Mouse (Mus musculus): ENCODE measurements around the gene Snx20. TPM values are rescaled to one million over a fixed set of nuclear protein-coding genes. Genes with fewer than 3 reads are reported as not detected.

Snx20 gene
- 1.1 and 1.3 TPM in 2 replicates for polyA plus RNA-seq (2016; fragmentation: Nextera tagmentation; extraction: Ambion mirVana)

DNA sequence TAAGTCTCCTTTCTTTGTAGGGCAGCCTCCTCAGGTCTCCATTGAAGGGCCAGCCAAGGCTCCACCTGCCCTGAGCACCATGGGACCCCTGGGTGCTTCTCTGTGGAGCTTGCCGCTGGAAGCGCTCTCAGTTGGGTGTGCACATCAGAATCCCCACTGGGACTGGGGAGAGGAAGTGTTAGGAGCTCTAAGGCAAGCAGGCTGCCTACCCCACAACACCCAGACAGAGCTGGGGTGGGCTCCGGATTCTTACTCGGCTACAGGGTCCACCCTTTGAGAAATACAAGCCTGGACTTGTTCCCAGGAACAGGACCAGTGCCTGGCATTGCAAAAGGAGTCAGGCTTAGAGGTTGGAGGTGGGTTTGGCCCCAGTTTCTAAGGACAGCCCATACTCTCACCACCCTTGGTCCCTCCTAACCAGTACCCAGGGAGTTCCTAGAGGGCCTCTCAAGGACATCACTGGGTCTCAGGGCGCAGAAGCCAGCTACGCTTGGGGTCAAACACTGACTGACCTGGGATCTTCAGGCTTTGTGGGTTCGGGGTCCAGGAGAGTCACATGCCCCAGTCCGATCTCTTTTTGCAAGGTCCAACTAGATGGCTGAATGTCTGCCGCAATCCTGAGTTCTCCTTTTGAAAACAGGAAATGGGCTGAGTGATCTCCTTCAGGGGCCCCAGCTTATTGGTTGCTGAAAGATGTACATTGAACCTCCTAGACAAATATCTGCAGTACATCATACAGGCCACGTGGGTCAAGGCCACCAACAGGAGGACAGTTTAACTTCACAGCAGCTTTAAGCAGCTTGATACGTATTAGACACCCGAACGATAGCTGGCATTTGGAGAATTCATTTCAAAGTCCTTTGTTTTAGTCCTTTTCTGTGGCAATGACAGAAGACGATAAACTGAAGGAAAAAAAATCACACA is at the start of gene Snx20:
Snx20 (minus strand) TSS at position 655 of the 924 bp plus-strand sequence.
- Histone ChIP-seq H3K4me3 (no peak within 1 kb of the TSS), H3K27me3 (ENCODE audit: insufficient read depth, poor library complexity, severe bottlenecking) (no peaks in the 10 kb centered on the region), H3K9me3 (no peaks in the 10 kb centered on the region), H3K4me1 (replicated peaks) (0 out of 2 replicates have a peak, but pooled peaks cover 8% of the 10 kb centered on the region), H3K36me3 (no peaks in the 10 kb centered on the region), H3K27ac (0 out of 2 replicates have a peak within 1 kb of the TSS, but pooled peaks have one; percentile 5)
- no peak for DNase-seq (ENCODE audit: low spot score)
- WGBS: 84% methylated on average over 14 of the region's 14 CpGs

- Histone ChIP-seq H3K36me3 (no peaks in the 10 kb centered on the region), H3K27me3 (ENCODE audit: insufficient read depth, poor library complexity, severe bottlenecking) (no peaks in the 10 kb centered on the region), H3K9me3 (no peaks in the 10 kb centered on the region), H3K4me3 (no peak overlapping the region), H3K27ac (no peak overlapping the region), H3K4me1 (replicated peaks) (no peaks in the 10 kb centered on the region)
- 90% methylated on average over 7 of the region's 7 CpGs for WGBS
- no peak for DNase-seq (ENCODE audit: low spot score)
These were observed 47.8 kb upstream of the Snx20 start for GRCm38 (mm10) chr8:88683656-88684289.

DNA sequence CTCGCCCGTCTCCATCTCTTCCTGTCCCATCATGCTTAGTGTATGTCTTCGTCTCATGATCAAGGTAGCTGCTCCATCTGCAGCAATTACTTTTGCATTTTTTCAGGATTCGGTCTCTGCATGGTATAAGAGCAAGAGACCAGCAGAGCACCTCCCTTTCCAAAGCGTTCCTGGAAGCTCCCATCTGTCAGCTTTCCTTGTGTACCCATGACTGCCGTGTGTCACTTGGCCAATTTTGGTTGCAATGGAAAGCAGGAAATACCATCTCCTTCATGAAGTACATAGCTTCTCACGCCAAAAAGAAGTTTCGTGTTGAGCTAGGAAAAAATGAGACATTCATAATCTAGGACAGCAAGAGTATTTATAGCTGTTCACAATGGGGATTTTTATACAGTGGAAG is 45.1 kb upstream of the Snx20 start:
- DNase-seq (ENCODE audit: low spot score): no peak
- H3K9me3 ChIP-seq: no peaks in the 10 kb centered on the region
- no peak overlapping the region for H3K4me3 ChIP-seq
- WGBS: 91% methylated on average over 8 of the region's 8 CpGs
- no peaks in the 10 kb centered on the region for H3K4me1 ChIP-seq (replicated peaks)
- H3K36me3 ChIP-seq: no peaks in the 10 kb centered on the region
- no peak overlapping the region for H3K27ac ChIP-seq
- no peaks in the 10 kb centered on the region for H3K27me3 ChIP-seq (ENCODE audit: insufficient read depth, poor library complexity, severe bottlenecking)

GRCm38 (mm10) chr8:88680566-88680965 is 44.6 kb upstream of the Snx20 start:
- WGBS: 98% methylated on average over 2 of the region's 2 CpGs
- no peaks in the 10 kb centered on the region for H3K27me3 ChIP-seq (ENCODE audit: insufficient read depth, poor library complexity, severe bottlenecking)
- no peaks in the 10 kb centered on the region for H3K4me1 ChIP-seq (replicated peaks)
- no peak overlapping the region for H3K27ac ChIP-seq
- DNase-seq (ENCODE audit: low spot score): no peak
- H3K36me3 ChIP-seq: no peaks in the 10 kb centered on the region
- no peaks in the 10 kb centered on the region for H3K9me3 ChIP-seq
- no peak overlapping the region for H3K4me3 ChIP-seq

- DNase-seq (ENCODE audit: low spot score): no peak
- H3K27ac ChIP-seq: no peak overlapping the region
- WGBS: 86% methylated on average over 8 of the region's 8 CpGs
These were observed 41.1 kb upstream of the Snx20 start for GRCm38 (mm10) chr8:88677071-88677470.

DNA sequence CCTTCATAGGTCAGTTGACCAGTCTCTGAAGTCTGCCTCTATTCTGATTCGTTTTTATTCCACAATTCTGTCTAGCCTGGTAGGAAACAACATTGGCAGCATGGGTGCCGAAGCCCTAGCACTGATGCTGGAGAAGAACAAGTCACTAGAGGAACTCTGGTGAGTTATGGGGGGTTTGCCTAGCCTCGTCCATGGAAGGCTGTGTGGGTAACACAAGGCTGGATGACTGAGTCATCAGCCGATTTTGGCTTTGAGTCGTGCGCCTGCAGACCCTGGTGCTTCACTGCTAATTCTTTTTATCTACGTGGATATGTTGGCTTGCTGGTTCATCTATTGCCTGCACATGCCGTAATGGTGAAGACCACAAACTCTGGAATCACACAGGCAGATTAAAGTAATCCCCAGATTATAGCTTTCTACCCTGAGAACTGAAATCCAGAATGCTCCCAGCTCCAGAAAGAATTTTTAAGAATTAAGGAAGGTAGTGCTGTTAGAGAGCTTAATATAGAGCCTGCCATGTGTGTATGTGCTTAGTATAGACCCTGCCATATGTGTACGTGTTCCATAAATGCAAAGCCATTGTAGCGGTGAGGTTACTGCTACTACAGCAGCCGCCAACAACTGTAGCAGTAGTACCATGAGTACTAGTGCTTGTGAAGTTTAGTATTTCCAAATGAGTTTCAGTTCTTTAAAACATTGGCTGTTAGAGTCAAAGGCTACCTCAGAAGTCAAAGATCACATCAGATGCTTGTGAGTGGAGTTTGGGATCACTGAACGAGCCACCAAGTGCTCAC is 39.6 kb upstream of the Snx20 start:
- 92% methylated on average over 12 of the region's 12 CpGs for whole genome bisulfite sequencing

More at GRCm38 (mm10) chr8:88677071-88677470, 41.1 kb upstream of the Snx20 start:
- H3K27me3 ChIP-seq (ENCODE audit: insufficient read depth, poor library complexity, severe bottlenecking): no peaks in the 10 kb centered on the region
- H3K4me3 ChIP-seq: no peak overlapping the region
- no peaks in the 10 kb centered on the region for H3K9me3 ChIP-seq
- H3K36me3 ChIP-seq: no peaks in the 10 kb centered on the region
- H3K4me1 ChIP-seq (replicated peaks): no peaks in the 10 kb centered on the region

DNA sequence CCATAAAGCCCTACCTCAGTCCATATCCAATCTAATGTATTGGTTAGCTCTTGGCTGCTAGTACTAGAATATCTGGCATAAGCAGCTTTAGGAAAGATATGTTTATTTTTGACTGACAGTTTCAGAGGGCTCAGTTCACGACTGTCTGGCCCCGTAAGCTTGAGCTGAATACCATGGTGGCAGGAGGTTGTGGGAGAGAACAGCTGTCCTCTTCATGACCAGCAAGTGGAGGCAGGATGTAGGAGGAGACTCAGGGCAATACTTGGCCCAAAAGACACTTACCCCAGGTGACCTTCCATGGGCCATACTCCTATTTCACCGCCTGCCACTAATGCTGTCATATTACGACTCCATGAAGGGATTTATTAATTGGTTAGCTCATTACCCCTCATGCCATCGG is 37.9 kb upstream of the Snx20 start:
- Histone ChIP-seq H3K27ac (no peak overlapping the region), H3K27me3 (ENCODE audit: insufficient read depth, poor library complexity, severe bottlenecking) (no peaks in the 10 kb centered on the region), H3K36me3 (no peaks in the 10 kb centered on the region), H3K9me3 (no peaks in the 10 kb centered on the region), H3K4me3 (no peak overlapping the region), H3K4me1 (replicated peaks) (peaks cover 12% of the 10 kb centered on the region)
- WGBS: 85% methylated on average over 5 of the region's 5 CpGs
- no peak for DNase-seq (ENCODE audit: low spot score)

More for the DNA sequence above, 39.6 kb upstream of the Snx20 start:
- no peak for DNase-seq (ENCODE audit: low spot score)
- Histone ChIP-seq H3K36me3 (no peaks in the 10 kb centered on the region), H3K4me3 (no peak overlapping the region), H3K4me1 (replicated peaks) (peaks cover 4% of the 10 kb centered on the region), H3K27me3 (ENCODE audit: insufficient read depth, poor library complexity, severe bottlenecking) (no peaks in the 10 kb centered on the region), H3K9me3 (no peaks in the 10 kb centered on the region), H3K27ac (no peak overlapping the region)

- Histone ChIP-seq H3K27me3 (ENCODE audit: insufficient read depth, poor library complexity, severe bottlenecking) (no peaks in the 10 kb centered on the region), H3K9me3 (no peaks in the 10 kb centered on the region), H3K4me3 (no peak overlapping the region), H3K36me3 (no peaks in the 10 kb centered on the region), H3K27ac (no peak overlapping the region), H3K4me1 (replicated peaks) (peaks cover 23% of the 10 kb centered on the region)
- WGBS: 91% methylated on average over 10 of the region's 10 CpGs
- DNase-seq (ENCODE audit: low spot score): no peak
These were observed 35.6 kb upstream of the Snx20 start for GRCm38 (mm10) chr8:88671575-88671974.

DNA sequence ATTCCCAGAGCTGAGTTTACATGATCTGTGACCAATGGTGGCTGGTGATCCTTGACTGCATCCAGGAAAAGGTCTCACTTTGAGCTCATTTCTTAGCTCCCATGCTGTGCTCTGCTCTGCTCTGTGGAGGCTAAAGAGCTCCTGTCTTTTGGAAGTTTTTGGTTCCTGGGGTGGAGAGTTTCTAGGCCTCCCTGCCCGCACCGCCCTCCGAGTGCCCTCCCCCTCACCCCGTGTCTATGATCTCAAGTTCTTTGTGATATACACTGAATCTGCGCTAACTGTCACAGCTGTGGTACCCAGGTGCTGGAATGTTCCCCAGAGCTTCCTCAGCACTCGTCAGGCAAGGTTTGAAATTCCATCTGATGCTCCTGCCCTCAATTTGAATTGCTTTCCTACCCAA is 34.9 kb upstream of the Snx20 start:
- no peak overlapping the region for H3K4me3 ChIP-seq
- DNase-seq (ENCODE audit: low spot score): no peak
- H3K27me3 ChIP-seq (ENCODE audit: insufficient read depth, poor library complexity, severe bottlenecking): no peaks in the 10 kb centered on the region
- WGBS: 72% methylated on average over 6 of the region's 6 CpGs
- no peak overlapping the region for H3K27ac ChIP-seq
- no peaks in the 10 kb centered on the region for H3K36me3 ChIP-seq
- no peaks in the 10 kb centered on the region for H3K9me3 ChIP-seq
- H3K4me1 ChIP-seq (replicated peaks): peaks cover 23% of the 10 kb centered on the region

DNA sequence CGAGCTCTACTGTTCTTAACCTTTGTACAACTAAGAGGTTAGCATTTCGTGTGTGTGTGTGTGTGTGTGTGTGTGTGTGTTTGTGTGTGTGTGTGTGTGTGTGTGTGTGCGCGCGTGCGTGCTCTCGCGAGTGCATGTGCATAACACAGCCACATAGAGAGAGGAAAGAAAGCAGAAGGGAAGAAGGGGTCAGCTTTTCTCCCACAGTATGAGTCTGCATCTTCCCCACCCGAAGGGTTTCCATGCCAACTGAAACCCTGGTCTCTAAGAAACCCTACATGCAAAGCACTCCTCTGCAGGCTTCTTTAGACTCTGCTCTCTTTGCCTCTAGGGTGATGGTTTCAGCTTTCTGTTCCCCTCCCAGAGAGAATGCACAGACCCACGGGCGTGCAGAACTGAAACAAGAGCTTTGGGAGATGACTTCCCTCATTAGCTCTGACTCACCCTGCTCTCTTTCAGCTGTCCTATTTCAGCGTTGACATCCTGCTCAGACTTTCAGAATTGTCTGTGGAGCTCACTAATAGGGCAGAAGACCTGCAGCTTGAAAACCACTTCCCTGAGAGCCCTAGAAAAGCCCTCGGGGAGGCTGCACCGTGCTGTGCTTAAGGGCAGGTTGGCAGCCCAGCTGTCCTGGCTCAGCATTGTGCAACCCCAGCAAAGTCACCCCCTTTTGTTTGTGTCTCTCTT is 32.6 kb upstream of the Snx20 start:
- no peak for DNase-seq (ENCODE audit: low spot score)
- peak overlapping the region; percentile 41 for H3K27ac ChIP-seq
- no peaks in the 10 kb centered on the region for H3K9me3 ChIP-seq
- 70% methylated on average over 14 of the region's 14 CpGs for WGBS
- peaks cover 36% of the 10 kb centered on the region for H3K4me1 ChIP-seq (replicated peaks)
- no peak overlapping the region for H3K4me3 ChIP-seq
- H3K27me3 ChIP-seq (ENCODE audit: insufficient read depth, poor library complexity, severe bottlenecking): no peaks in the 10 kb centered on the region
- H3K36me3 ChIP-seq: no peaks in the 10 kb centered on the region

DNA sequence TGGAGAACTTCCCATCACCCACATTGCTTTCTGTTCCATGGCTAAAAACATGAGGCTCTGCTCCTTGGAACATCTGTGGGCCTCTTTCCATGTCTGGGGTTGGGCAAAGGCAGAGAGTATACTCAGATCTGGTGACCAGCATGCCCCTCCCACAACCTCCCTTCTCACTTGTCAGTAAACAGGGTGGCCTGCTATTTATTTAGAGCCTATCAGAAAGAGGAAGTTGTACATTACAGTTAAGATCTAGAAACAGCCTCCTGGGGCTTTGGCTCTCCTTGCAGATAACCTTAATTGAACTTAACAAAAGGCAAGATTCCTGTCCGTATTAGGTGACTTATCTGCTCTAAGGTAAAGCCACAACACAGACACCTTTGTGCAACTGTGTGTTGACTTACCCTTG is 30.5 kb upstream of the Snx20 start:
- H3K27ac ChIP-seq: no peak overlapping the region
- no peaks in the 10 kb centered on the region for H3K9me3 ChIP-seq
- no peaks in the 10 kb centered on the region for H3K36me3 ChIP-seq
- no peak for DNase-seq (ENCODE audit: low spot score)
- peaks cover 38% of the 10 kb centered on the region for H3K4me1 ChIP-seq (replicated peaks)
- H3K27me3 ChIP-seq (ENCODE audit: insufficient read depth, poor library complexity, severe bottlenecking): no peaks in the 10 kb centered on the region
- 80% methylated on average over 1 of the region's 1 CpGs for WGBS
- no peak overlapping the region for H3K4me3 ChIP-seq

DNA sequence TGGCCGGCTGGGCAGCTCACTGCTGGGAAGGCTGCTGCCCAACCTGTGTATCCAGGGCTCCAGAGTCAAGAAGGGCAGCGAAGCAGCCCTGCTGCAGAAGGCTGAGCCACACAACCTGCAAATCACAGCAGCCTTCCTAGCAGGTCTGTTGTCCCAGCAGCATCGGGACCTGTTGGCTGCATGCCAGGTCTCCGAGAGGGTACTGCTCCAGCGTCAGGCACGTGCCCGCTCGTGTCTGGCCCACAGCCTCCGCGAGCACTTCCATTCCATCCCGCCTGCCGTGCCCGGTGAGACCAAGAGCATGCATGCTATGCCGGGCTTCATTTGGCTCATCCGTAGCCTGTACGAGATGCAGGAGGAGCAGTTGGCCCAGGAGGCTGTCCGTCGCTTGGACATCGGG is 29.0 kb upstream of the Snx20 start:
- Histone ChIP-seq H3K4me1 (replicated peaks) (peaks cover 31% of the 10 kb centered on the region), H3K36me3 (no peaks in the 10 kb centered on the region), H3K9me3 (no peaks in the 10 kb centered on the region), H3K27me3 (ENCODE audit: insufficient read depth, poor library complexity, severe bottlenecking) (no peaks in the 10 kb centered on the region), H3K27ac (no peak overlapping the region), H3K4me3 (no peak overlapping the region)
- WGBS: 93% methylated on average over 19 of the region's 19 CpGs
- no peak for DNase-seq (ENCODE audit: low spot score)
